Mouse (Mus musculus) kidney, adult 2 months (tissue): ENCODE data around the gene Mat1a. TPM values are rescaled to one million over a fixed set of nuclear protein-coding genes. Genes with fewer than 3 reads are reported as not detected.

Source experiments
- DNase-seq: peaks from one replicate; pipeline ENCODE4 v3.0.0; 2021
- H3K27ac ChIP-seq: fragments of 200-500 bp; 2 replicates; pipeline ENCODE4 v1.5.1; 2012; ENCODE audit warnings: low read depth, low read length, control low read depth, inconsistent platforms; ENCODE audit not compliant: insufficient read depth
- H3K27me3 ChIP-seq: fragments of 200-500 bp; replicated peaks from 2 replicates; pipeline ENCODE4 v1.6.1; 2012; ENCODE audit warnings: mild to moderate bottlenecking, moderate library complexity, low read length, inconsistent platforms; ENCODE audit not compliant: control insufficient read depth, insufficient read depth
- H3K36me3 ChIP-seq: fragments of 200-500 bp; 2 replicates; pipeline ENCODE4 v1.6.1; 2012; ENCODE audit warnings: mild to moderate bottlenecking, moderate library complexity, low read length, inconsistent platforms; ENCODE audit not compliant: control insufficient read depth, insufficient read depth
- H3K4me1 ChIP-seq: fragments of 200-500 bp; 2 replicates; pipeline ENCODE4 v1.6.1; 2011; ENCODE audit warnings: low read length; ENCODE audit not compliant: control insufficient read depth, insufficient read depth
- H3K4me3 ChIP-seq: fragments of 200-500 bp; 2 replicates; pipeline ENCODE4 v1.5.1; 2011; ENCODE audit warnings: mild to moderate bottlenecking, low read depth, low read length, control low read depth; ENCODE audit not compliant: insufficient read depth
- CTCF ChIP-seq: fragments of 200-500 bp; conservative IDR thresholded peaks from 2 replicates; pipeline ENCODE4 v1.5.1; 2011; ENCODE audit warnings: low read depth, mild to moderate bottlenecking, control low read depth, low read length, moderate library complexity, mixed read lengths; ENCODE audit not compliant: insufficient read depth, insufficient read length
- POLR2A ChIP-seq: fragments of 200-500 bp; IDR thresholded peaks from one replicate; pipeline ENCODE4 v1.6.1; 2011; ENCODE audit warnings: low read depth, low read length, control low read depth
- whole genome bisulfite sequencing: fragments of 180-500 bp; shearing (Covaris S2); methylation state at CpG from one replicate; pipeline ENCODE4 v1.1.7; 2018; 5-methylcytosine and 5-hydroxymethylcytosine counted together
- polyA plus RNA-seq: library from polyadenylated mRNA; depleted of rRNA; stranded (reverse); fragments of >200 nt; gene quantifications from 2 replicates; pipeline ENCODE4 v1.2.3, GENCODE M21; 2012

Mat1a gene
- polyA plus RNA-seq, 1 experiment = 0.05 TPM

DNA sequence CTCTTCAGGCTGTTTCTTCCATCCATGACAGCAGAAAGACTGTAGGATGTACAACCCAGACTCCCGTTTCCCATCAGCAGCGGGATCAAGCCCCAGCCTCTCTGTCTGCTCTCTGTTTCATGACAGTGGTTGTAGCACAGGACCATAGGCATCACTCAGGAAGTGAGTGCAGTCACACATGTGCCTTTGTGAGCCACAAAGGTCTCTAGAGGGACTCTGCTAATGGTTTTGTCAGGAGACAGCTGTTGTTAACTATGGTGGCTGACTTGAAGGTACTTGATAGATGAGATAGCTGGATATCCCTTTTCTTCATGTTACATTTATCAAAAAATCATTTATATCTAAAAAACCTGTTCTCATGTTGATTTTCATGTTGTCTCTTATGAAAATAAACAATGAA, 22.4 kb upstream of the Mat1a start:
- no peak overlapping the region for H3K27ac ChIP-seq
- DNase-seq = no peak
- WGBS = 89% methylated on average over 2 of the region's 2 CpGs
- no peak overlapping the region for H3K4me3 ChIP-seq
- H3K27me3 ChIP-seq = no peaks in the 10 kb centered on the region
- H3K4me1 ChIP-seq = no peaks in the 10 kb centered on the region
- no peaks in the 10 kb centered on the region for H3K36me3 ChIP-seq
- TF ChIP-seq POLR2A = no peak
- no peak for TF ChIP-seq CTCF

DNA sequence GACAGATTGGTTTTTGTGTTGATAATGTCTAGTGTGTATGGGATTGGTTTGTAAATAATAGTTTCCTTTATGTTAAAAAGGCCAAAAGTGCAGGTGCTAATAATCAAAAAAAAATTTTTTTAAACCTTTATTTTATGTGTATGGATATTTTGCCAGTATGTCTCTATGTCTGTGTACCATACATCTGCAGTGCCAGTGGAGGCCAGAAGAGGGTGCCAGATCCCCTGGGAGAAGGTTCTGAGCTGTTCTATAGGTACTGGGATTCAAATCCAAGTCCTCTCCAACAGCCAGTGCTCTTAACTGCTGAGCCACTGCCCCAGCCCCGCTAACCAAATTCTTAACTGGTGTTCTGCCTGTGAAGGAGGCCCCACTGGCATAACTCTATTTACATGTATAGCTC, 17.3 kb upstream of the Mat1a start:
- peak; percentile 2 for DNase-seq
- no peaks in the 10 kb centered on the region for H3K36me3 ChIP-seq
- TF ChIP-seq POLR2A (no peak), CTCF (peak; percentile 43)
- no peaks in the 10 kb centered on the region for H3K27me3 ChIP-seq
- no peaks in the 10 kb centered on the region for H3K4me1 ChIP-seq
- no peak overlapping the region for H3K27ac ChIP-seq
- WGBS = 85% methylated on average over 1 of the region's 1 CpGs
- no peak overlapping the region for H3K4me3 ChIP-seq

DNA sequence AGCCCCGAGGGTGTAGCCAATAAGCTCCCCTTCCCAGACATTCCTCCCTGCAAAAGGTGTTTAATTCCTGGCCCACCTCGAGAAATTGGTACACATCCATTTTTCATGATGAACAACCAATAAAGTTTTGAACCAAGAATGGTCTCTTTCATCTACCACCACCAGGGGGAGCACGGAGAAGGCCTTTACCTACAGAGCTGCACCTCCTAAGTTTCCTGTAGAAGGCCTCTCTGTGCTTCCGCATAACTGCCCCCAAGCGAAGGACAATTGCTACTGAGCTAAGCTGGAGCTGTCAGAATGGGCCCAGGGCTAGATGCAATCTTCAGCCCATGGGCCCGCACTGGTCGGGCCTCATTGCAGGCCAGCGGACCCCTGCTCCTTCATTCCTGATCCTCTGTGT, 14.1 kb upstream of the Mat1a start:
- Histone ChIP-seq H3K36me3 (no peaks in the 10 kb centered on the region), H3K4me1 (no peaks in the 10 kb centered on the region), H3K27ac (no peak overlapping the region), H3K27me3 (no peaks in the 10 kb centered on the region), H3K4me3 (no peak overlapping the region)
- peak; percentile 13 for DNase-seq
- TF ChIP-seq POLR2A (no peak), CTCF (peak; percentile 48)
- WGBS = 53% methylated on average over 8 of the region's 8 CpGs

DNA sequence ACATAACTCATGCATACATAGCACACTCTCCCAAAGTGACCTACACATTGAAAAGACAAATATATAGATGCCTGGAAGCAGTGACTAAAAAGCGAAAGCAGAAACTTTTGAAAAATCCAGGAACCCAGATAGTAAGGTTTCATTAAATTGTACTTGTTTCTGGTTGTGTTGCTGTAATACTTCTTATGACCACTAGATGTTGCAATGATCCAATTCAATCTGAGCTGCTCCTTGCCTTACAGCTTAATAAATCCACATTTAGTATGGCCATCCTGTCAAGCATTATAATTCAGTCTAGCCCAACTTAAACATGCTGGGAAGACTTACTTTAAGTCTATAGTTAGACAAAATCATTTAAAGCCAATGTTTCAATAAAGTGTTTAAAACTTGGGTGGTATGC, 10.7 kb upstream of the Mat1a start:
- H3K27ac ChIP-seq = no peak overlapping the region
- H3K27me3 ChIP-seq = no peaks in the 10 kb centered on the region
- no peak overlapping the region for H3K4me3 ChIP-seq
- no peak for DNase-seq
- peak; percentile 41 for TF ChIP-seq CTCF
- TF ChIP-seq POLR2A = no peak
- no peaks in the 10 kb centered on the region for H3K36me3 ChIP-seq
- 60% methylated on average over 1 of the region's 1 CpGs for WGBS
- H3K4me1 ChIP-seq = no peaks in the 10 kb centered on the region

DNA sequence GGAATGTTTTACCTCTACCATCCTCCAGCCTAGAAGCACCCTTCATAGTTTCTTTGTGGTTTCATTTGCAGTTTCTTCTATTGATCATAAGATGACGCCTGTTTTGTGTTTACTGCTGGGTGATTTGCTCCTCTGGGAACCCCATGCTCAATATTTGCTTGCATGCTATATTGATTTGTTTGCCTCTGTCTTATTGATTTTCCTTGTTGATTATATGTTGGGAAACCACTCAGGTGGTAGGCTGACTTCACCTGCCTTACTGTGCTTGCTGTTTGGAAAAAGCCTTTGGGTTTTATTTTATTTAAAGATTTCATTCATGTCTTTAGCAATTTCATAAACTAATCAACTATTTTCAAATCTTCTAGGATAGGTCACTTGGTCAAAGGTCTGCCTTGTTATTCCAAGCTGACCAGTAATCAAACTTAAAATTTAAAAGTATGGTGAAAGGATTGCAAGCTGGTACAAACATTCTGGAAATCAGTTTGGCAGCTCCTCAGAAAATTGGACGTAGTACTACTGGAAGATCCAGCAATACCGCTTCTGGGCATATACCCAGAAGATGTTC, 8.5 kb upstream of the Mat1a start:
- Histone ChIP-seq H3K27me3 (no peaks in the 10 kb centered on the region), H3K27ac (no peak overlapping the region), H3K36me3 (no peaks in the 10 kb centered on the region), H3K4me3 (no peak overlapping the region), H3K4me1 (no peaks in the 10 kb centered on the region)
- TF ChIP-seq CTCF (no peak), POLR2A (no peak)
- 89% methylated on average over 3 of the region's 3 CpGs for WGBS
- no peak for DNase-seq

DNA sequence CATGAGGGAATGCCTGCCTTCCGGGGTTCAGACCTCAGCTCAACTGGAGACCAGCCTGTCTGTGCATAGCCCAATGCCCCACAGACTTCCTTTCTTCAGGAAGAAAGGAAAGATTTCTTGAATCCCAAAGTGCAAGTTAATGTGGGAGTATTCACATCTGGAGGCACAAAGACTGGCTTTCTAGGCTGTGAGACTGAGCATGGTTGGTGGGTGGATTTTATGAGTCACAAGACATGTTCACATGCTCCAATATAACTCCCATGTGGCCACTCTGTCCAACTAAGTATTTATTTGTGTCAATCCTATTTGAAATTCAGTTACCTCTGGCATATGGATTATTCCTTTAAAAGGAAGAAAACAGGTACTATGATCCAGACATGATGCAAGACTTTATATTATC, 6.1 kb upstream of the Mat1a start:
- no peak overlapping the region for H3K27ac ChIP-seq
- WGBS = 88% methylated on average over 1 of the region's 1 CpGs
- no peaks in the 10 kb centered on the region for H3K36me3 ChIP-seq
- no peak overlapping the region for H3K4me3 ChIP-seq
- no peaks in the 10 kb centered on the region for H3K27me3 ChIP-seq
- H3K4me1 ChIP-seq = no peaks in the 10 kb centered on the region
- DNase-seq = no peak
- TF ChIP-seq POLR2A (no peak), CTCF (no peak)

DNA sequence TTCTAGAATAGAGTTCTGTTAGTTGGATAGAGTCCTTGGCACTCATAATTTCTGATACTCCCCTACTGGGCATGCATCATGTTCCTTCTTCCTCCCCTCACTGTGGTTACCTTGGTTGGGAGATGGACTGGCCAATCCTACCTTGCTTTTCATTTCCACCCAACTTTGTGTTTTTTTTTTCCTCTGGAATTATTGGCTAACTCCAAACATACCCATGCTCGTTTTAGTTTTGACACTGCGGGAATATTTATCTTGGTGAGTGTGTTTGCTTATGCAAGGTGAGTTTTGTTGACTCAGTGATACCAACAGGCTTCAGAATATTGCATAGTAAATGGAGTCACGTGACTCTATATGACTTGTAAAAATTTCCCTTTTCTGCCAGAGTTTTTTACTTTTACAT, 4.1 kb upstream of the Mat1a start:
- Histone ChIP-seq H3K4me1 (no peaks in the 10 kb centered on the region), H3K4me3 (no peak overlapping the region), H3K27me3 (no peaks in the 10 kb centered on the region), H3K27ac (no peak overlapping the region), H3K36me3 (no peaks in the 10 kb centered on the region)
- no peak for TF ChIP-seq POLR2A
- TF ChIP-seq CTCF = no peak
- 82% methylated on average over 3 of the region's 3 CpGs for WGBS
- DNase-seq = no peak

DNA sequence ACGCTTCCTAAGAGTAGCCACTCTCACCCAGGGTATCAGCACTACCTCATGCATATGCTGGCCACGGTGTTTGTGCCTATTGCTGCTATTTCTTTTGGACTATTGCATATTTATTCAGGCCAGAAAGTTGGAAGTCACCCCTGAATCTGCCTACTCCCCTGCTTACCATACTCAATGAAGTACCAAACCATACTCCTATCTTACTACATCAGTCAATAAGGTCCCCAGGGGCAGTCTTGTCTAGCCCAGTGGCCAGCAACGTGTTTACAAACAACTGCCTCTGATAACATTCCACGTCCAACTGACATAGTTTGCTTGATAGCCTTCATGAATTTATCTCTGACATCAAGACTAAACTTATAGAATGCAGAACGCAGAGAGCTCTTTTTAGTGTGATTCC, 3.6 kb upstream of the Mat1a start:
- H3K27me3 ChIP-seq = no peaks in the 10 kb centered on the region
- H3K4me1 ChIP-seq = no peaks in the 10 kb centered on the region
- no peak for TF ChIP-seq CTCF
- TF ChIP-seq POLR2A = no peak
- DNase-seq = no peak
- WGBS = 76% methylated on average over 5 of the region's 5 CpGs
- no peak overlapping the region for H3K4me3 ChIP-seq
- H3K36me3 ChIP-seq = no peaks in the 10 kb centered on the region
- no peak overlapping the region for H3K27ac ChIP-seq
